Mouse (Mus musculus) erythroblast, adult 5-6 weeks (primary cell): ENCODE data around the gene Thsd7a. TPM values are rescaled to one million over a fixed set of nuclear protein-coding genes. Genes with fewer than 3 reads are reported as not detected.

ENCODE experiments used
- ATAC-seq: replicated peaks from 2 replicates; pipeline ENCODE4 v1.8.0; 2016; ENCODE audit warnings: moderate number of reproducible peaks, mild to moderate bottlenecking, moderate TSS enrichment, inconsistent platforms; ENCODE audit not compliant: poor library complexity, low FRiP score, severe bottlenecking
- total RNA-seq, 2 experiments: library from RNA; stranded (forward) in 1 of 2; stranded (reverse) in 1 of 2; fragments of 150-400 nt in 1 of 2; fragments of 200-764, 138-1000 nt in 1 of 2; gene quantifications; 2 replicates each; pipeline versions ENCODE4 v1.2.3 to v1.2.4; 2015 to 2017; ENCODE audit warnings: low replicate concordance in 2 of 2

Thsd7a gene
- total RNA-seq, 2 experiments from 2014 or later: 0.09 to 1.3 TPM

DNA sequence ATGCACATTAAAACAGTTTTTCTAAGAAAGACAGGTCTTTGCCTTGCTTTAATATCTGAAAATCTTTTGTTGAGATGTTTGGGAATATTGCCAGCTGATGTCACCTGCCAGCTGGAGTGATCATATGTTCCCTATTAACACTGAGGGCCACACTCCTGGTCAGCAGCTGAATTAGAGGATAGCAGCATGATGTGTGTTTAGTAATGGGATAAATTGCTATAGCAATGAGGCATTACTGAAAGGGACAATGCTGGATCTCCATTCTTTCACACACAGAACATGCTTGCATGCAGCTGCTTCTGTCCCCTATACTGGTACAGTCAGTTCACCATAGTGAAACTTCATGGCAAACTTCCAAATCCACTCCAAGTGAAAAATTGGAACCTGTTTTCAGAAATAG, 230.1 kb downstream of the Thsd7a start:
- no peak for ATAC-seq

DNA sequence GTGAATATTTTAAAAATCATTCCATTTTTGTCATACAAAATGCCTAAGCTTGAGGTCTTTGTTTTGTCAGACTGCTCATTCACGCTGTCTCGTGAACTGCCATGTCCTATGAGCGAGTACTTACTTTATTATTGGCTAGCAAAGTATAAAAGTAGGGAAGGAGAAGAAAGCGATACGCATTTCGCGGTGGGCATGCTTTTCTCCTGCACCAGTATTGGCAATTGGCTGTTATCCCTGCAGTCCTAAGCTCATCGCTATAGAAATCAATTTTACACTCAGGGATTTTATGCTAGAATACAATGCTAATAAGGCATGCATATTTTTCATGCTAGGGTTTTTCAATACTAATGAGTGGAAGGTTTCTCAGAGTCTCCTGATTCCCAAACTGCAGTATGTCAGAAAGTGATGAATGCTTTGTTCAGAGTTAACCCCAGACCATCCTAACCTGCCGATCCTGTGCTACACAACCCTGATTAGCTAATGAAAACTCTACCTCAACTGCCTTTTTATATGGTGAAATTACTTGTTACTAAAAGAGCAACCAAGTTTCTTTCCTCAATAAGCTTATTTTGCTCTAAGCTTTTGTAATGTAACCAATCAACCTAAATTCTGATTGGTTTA, 230.8 kb downstream of the Thsd7a start:
- ATAC-seq: no peak

DNA sequence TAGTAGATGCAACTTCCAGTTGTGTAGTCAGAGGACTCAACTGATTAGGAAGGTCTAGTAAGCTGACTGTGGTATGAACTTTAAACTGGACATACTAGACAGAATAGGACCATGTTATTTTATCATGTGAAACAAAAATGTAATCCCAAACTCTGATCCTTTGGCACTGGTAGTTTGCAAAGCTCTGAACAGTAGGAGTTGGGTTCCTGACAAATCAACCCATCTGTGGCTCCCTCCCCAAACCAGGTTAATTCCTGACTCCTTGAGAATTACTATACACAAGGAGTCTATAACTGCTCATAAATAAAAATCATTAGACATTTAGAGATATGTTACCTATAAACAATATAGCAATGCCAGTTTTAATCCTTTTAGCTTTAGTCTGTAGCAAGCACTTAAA, 231.5 kb downstream of the Thsd7a start:
- no peak for ATAC-seq

DNA sequence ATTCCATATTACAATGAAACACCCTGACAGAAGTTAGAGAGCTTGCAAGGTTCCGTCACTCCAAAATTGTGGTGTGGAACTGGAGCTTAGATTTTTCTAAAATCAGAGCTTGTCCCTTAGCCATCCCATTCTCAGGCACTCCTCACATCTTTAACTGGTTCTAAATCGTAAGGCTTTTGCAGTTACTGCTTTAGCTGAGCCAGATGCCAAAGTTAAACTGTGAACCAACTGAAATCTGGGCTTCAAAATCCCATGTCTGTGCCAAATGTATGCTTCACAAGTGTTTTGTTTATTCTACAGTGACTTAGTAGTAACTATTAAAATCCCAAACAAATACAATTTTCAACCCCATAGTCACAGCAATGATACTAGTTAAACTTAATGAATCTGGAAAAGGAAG, 242.3 kb downstream of the Thsd7a start:
- no peak for ATAC-seq

DNA sequence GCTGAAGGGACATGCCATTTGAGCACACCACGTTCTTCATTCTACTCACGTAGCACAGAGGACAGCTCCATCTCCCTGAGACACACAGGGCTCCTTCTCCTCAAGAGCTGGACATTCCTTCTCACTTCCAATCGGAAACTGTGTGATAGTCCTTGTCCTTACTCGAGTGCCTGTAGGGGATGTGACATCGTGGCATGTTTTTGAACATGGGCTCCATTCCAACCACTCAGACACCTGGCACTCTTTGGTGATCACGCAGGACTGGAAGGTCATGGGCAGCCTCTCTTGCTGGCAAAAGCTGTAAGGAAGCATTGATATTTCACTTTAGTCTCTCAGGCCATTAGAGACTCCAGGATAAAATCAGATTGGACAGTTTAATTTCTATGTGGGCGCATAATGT, 245.3 kb downstream of the Thsd7a start:
- ATAC-seq: no peak

DNA sequence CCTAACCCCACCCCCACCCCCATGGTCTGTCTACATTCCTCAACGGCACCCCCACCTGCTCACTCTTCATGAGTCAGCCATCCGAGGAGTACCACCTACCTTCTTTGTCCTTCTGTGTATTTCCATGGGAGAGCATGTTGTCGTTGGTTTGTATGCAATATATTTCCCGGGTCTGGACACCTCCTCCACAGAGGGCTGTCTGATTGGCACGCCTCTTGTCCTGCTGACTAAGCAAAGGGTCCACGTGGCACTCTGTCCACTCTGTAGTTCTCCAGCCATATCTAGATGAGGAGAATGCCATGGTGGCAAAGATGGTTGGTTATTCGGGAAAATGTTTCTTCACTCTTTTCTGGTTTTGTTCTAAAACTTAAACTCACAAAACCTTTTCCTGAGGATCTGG, 248.3 kb downstream of the Thsd7a start:
- no peak for ATAC-seq

DNA sequence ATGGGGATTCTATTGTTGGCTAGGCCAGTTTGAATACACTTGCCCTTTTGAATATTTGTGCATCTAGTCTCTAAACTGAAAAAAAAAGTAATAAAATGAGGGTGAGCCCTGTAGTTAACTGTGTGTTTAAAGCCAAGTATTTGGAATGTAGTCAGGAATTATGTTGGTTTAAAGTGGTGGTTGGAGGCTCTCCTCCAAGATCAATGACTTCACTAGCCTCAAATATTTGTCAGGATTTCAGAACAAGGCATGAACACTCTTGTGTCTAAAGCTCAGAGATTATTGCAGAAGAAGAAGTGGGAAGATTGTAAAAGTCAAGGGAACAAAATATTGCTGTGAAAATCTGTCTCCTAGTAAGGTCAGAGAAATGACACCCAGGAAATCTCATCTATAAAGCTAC, 249.3 kb downstream of the Thsd7a start:
- ATAC-seq: no peak

DNA sequence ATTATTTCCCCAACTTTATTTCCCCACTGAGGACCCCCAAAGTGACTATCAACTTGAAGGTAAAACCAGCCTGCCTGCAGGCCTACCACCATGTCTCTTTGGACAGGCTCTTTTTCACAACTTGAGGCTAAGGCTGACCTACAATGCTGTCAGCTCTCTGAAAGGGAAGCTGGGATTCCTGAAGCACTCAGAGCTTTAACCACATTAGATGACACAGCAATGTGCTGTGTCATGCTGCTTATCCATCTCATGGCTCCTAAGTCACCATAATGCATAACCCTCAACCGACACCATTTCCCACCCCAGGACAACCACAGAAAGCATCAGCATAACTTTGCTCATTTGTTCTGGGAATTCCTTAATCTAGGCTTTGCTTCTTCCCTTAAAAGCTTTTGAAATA, 255.6 kb downstream of the Thsd7a start:
- no peak for ATAC-seq

DNA sequence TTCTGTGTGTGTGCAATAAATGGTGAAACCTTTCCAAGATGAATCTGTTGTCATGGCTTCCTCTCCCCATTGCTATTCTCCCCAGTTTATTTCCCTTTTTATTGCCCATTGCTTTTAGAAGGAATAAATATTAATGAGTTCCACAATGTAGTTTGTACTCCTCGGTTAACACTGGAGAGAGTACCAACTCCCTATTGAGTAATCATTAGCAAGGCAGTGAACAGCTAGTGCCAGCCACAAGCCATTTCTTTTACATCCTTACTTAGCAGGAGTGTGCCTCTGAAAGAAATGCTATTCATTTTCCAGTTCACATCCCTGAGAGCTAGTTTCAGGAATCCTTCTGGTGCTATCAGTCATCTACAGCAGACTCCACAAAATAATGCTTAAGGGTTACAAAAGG, 260.3 kb downstream of the Thsd7a start:
- no peak for ATAC-seq

DNA sequence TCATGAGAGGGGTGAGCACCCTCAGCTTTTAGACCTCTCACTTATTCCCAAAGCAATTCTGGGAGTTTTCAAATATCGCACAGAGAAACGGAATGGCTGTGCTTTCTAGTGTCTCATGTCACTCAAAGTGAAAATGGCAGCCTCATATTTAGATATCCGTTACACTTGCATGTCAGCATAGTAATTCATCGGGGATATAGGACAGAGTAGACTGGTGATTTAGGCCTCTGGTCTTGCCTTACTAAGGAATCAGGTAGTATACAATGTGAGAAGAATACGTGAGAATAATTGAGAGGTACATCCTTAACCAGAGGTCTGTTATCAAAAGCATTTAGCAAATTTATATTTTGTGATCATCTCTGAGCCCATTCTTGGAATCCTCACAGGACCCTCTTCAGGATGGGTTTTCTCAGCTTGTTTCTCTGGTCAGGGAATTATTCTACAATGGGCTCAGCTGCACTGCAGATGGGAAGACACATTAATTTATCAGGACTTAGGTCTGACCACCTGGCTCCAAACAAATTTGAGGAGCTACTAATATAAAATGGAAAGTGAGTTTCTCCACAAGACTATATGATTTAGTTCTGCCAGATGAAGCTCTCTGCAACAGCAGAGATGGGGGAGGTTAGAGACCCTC, 267.6 kb downstream of the Thsd7a start:
- ATAC-seq: no peak

DNA sequence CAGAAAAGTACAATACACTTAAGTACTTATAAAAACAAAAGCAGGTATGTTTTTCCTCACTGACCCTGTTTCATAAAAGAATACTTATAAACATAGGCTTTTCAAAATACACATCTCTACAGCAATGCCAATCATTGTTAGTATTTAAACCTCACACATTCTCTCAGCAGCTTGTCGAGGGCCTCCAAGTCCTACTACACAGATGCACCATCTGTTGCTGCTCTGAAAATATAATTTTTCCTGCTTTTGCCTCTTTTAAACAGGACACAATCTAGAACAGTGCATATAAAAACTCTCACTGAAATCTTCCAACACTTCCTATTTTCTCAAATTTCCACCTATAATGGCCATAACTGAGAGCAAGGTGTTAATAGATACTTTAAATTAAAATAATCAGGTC, 270.9 kb downstream of the Thsd7a start:
- ATAC-seq: no peak

DNA sequence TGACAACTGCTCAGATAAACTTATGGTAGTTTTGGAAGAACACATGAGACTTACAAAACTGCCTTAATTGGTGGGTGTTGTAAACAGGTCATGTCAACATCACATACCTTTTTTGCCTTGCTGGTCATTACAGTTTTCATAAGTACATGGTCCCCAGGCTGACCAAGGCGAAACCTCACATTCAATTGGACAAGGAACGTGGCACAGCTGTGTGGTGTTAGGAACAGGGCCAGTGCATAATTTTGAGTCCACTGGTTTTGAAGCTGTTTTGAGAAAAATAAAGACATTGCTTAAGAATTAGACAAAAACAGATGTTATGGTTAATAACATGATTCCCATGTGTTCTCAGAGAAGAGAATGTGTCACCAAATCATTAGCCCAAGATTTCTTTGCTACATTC, 278.3 kb downstream of the Thsd7a start:
- no peak for ATAC-seq

DNA sequence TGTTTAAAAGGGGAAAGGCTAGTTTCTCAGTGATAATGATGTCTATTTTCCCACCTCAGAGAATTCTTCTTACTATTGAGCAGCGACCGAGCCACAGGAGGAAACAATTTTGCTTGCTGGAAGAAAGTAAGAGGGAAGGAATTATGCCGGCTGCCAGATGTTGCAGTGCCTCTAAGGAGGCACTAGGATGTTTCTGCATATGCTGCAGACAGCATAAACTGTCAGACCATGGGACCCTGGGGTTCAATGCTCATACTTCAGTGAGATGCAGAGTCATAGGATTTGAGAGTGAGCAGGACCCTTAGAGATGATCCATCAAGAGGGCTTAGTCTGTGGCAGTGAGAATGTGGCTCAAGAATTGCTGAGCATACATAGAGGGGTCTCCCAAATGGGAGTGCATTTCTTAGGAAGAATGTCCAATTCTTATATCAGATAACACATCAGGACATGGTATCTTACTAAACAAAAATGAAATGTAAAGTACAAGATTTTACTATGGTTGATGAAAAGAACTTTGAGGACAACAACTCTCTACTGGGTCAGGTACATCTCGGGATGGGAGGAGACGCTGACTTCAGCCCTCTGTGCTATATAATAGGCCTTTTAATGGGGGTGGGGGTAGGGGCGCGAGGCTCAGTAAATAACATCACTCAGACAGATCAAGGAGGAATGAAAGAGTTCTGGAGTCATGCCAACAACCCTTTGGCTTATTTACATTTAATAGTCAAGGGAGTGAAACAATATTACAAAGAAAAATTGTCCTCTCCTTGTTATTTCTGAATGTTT, 281.7 kb downstream of the Thsd7a start:
- no peak for ATAC-seq

DNA sequence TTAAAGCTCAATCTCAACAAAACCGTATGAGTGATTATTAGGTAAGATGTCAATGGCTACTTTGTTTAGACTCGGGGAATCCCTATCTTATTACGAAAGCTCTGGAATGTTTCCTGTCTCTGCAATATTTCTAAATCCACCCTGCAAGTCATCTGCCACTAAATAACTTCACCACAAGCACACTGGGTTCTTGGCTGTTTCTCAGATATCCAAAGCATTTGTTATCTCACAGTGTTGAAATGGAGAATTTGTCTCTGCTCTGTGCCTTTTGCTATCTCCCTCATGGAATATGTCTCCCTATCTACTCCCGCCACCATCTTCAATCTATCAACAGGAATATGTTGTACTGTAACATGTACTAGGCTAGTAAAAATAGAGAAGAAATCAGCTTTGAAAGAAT, 290.4 kb downstream of the Thsd7a start:
- ATAC-seq: no peak

DNA sequence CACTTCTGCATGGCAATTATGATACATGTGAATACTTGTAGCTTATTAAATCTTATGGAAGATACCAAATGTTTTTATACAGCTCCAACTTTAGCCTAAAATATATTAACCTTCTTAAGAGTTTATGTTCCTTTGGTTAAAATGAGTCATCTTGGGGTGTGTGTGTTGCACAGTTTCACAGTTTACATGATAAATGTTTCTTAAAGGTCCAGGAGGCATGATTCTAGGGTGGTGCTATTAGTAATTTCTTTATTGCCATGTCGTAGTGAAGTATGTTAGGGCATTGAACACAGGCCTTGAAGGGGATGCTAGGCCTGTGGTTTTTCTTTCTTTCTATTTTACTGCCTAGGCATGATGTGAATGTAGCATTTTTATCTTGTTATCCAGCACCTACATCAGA, 291.8 kb downstream of the Thsd7a start:
- ATAC-seq: no peak

DNA sequence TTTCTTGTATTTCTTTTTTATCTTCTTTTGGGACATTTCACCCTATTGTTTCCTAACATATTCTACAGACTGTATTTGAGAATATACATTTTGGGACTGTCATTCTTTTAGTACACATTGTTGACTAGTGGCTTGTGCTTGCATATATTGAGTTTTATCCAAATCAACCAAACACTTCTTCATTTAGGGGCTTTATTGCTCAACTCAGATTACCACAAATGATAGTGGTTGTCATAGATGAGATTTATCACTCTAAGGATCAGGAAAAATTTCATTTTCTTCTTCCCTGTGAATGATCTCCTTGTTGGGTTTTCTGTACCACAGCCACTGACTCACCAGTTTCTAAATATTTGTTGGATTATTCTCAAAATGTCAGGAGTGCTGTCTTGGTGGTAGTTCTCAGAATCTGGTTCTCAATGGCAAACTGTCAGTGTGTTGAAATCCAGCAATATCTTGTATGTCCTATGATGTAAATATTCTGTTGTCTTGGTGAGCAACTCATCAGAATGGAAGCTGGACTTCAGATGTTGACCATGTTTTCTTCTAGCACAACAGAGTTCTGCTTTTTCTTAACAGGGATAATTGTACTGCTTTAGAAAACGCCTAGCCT, 294.2 kb downstream of the Thsd7a start:
- no peak for ATAC-seq

DNA sequence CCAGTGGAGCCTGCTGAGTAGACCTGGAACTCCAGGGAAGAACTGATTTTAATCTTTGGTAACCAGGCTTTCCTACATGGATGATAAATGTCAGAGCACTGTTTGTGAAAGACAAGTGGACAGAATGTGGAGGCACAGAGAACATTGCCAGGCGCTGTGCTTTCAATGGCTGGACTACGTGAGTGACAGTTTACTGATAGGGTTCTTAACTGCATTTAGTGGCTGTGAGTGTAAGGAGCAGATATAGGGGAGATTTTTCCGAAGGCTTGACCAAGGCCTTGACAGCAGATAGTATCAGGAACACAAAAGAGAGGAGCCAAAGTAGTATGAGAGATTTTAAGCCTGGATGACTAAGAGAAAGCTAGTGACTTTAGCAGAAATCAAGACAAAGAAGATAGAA, 295.1 kb downstream of the Thsd7a start:
- no peak for ATAC-seq

DNA sequence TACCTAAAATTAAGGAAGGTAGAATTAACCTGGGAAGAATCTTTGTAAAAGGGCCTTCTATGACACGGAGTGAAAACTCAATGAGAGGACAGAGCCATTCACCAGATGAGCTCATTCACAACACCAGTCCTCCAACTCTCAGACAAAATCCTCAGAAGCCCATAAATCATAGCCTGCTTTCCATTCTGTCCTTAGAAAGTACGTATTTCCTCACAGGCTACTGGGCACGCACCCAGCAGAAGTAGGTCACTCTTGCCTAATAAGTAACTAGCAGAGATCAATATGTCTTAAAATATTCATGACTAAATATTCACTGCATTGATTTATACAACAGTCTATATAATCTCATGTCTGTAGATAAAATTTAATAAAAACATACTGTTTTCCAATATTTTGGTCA, 300.4 kb downstream of the Thsd7a start:
- no peak for ATAC-seq

DNA sequence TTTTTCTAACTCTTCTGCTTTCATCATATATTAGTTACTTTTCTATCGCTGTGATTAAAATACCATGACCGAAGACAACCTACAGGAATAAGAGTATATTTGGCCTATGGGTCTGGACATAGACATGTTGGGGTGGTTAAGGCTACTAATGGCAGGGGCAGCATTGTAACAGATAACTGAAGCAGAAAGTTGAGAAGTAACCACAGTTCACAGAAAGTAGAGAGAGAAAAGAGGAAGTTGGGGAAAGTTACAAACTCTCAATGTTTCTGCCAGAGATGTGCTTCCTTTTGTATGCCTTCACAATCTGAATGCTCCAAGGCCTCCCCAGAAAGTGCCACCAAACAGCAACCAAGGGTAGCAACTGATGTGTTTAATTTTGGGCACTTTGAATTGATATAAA, 303.7 kb downstream of the Thsd7a start:
- no peak for ATAC-seq

DNA sequence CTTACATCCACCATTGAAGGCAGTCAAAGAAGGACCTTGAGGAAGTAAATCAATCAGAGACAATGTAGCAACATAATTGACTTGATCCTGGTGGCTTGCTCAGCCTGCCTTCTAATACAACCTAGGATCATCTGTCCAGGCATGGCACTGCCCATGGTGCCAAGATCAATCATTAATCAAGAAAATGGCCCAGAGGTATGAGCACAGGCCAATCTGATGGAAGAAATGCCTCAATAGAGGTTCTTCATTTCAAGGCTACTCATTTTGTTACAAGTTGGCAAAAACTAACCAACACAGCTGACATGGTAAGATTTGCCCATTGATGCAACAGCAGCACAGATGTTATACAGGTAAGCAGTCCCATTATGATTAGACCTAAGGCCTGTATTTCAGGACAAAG, 309.6 kb downstream of the Thsd7a start:
- no peak for ATAC-seq

DNA sequence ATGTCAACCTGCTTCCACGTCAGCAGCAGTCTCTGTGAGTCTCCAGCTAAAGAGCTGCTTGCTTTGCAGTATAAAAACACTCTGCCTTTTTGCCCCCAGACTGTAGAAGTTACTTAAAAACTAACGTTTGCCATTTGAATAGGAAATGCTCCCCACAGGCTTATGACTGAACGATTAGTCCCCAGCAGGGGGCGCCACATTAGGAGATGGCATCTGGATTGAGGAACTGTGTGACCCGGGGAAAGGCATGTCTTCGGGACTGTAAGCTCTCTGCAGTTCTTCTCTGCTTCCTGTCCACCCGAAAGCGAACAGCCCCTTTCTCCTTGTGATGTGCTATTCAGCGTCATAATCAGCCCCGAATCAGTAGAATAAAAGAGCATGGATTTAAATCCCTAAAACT, 330.1 kb downstream of the Thsd7a start:
- ATAC-seq: no peak
